Mouse (Mus musculus) midbrain, embryonic 12.5 days (tissue): ENCODE results near the gene Aprt. TPM values are rescaled to one million over a fixed set of nuclear protein-coding genes. Genes with fewer than 3 reads are reported as not detected.

Source experiments
- ATAC-seq: fragments of 200-750 bp; cut with Nextera tagmentation; 2 replicates; pipeline ENCODE4 v1.8.0; 2017; ENCODE audit warnings: low read depth, moderate TSS enrichment, moderate library complexity; ENCODE audit not compliant: low FRiP score
- H3K27ac ChIP-seq: fragments of 300-500 bp; sonication (generic); replicated peaks from 2 replicates; pipeline ENCODE4 v1.5.1; 2016; ENCODE audit warnings: mild to moderate bottlenecking
- H3K27me3 ChIP-seq: fragments of 300-500 bp; sonication (generic); 2 replicates; pipeline ENCODE4 v1.6.1; 2016; ENCODE audit warnings: mild to moderate bottlenecking
- H3K36me3 ChIP-seq: fragments of 300-500 bp; sonication (generic); 2 replicates; pipeline ENCODE4 v1.6.1; 2016
- H3K4me1 ChIP-seq: fragments of 300-500 bp; sonication (generic); 2 replicates; pipeline ENCODE4 v1.6.1; 2016
- H3K4me2 ChIP-seq: fragments of 300-500 bp; sonication (generic); replicated peaks from 2 replicates; pipeline ENCODE4 v1.6.1; 2016; ENCODE audit warnings: mild to moderate bottlenecking, moderate library complexity
- H3K4me3 ChIP-seq: fragments of 300-500 bp; sonication (generic); 2 replicates; pipeline ENCODE4 v1.5.1; 2016; ENCODE audit warnings: mild to moderate bottlenecking
- H3K9ac ChIP-seq: fragments of 300-500 bp; sonication (generic); replicated peaks from 2 replicates; pipeline ENCODE4 v1.6.1; 2016; ENCODE audit warnings: mild to moderate bottlenecking, moderate library complexity
- H3K9me3 ChIP-seq: fragments of 300-500 bp; sonication (generic); 2 replicates; pipeline ENCODE4 v1.6.1; 2016; ENCODE audit warnings: mild to moderate bottlenecking
- WGBS: fragments of 180-500 bp; shearing (Covaris S2); methylation state at CpG from one replicate; pipeline ENCODE4 v1.1.7; 2016; 5-methylcytosine and 5-hydroxymethylcytosine counted together
- polyA plus RNA-seq: library from polyadenylated mRNA; unstranded; fragments of >200 nt; fragmentation: Nextera tagmentation; extraction: Ambion mirVana; gene quantifications from 2 replicates; pipeline ENCODE4 v1.2.1, GENCODE M21; 2016

Aprt gene
- polyA plus RNA-seq, 1 experiment from 2014 or later = 157 TPM

DNA sequence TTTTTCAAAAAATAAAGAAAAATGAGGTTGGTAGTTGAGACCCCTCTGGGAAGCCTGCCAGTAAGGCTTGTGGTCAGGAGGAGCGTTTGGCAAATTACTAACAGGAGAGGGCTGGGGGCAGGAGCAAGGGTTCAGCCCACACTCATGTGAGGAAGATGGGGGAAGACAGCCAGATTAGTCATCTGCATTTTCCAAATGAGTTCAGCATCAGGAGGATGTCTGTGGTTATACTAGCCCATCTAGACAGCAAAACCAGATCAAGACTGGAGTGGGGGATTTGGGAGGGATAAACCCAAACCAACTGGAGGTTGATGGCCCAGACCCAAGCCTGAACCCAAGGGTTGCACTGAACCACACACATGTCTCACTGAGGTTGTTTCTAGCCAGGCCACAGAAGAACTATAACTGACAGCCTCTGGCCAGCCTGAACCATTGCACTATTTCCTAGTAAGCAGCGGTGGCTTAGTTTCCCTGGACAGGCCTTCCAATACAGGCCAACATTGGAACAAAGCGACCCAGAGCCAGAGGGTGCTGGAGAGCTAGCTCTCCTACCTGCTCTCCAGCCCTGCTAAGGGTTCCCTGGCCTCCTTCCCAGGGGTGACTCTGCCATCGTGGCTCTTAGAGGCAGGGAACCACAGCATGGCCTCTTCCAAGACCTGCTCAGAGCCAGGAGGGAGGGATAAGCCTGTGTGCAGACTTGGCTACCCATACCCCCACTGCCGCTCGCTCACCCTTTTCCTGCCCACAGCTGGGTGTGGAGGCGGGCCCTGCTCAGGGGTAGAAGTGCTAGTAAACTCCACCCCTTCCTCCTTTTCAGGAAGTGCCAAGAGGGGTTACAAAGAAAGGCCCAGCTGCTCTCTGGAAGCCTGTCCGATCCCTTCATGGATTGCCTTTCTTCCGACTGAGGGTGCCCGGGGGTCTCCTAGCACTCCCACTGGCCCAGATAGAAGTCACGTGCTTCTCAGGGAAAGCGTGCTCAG is 20.4 kb downstream of the Aprt start:
- H3K4me1 ChIP-seq = peaks cover 9% of the 10 kb centered on the region; the same call in 1 of the 2 replicates
- no peaks in the 10 kb centered on the region for H3K36me3 ChIP-seq
- H3K9me3 ChIP-seq = no peaks in the 10 kb centered on the region
- H3K4me3 ChIP-seq = no peak overlapping the region
- no peak for ATAC-seq
- no peak overlapping the region for H3K4me2 ChIP-seq
- H3K9ac ChIP-seq = no peak overlapping the region
- H3K27ac ChIP-seq = no peak overlapping the region
- H3K27me3 ChIP-seq = peaks cover 9% of the 10 kb centered on the region
- WGBS = 63% methylated on average over 12 of the region's 12 CpGs

GRCm38 (mm10) chr8:122554786-122555185 is 21.9 kb downstream of the Aprt start:
- Histone ChIP-seq H3K27ac (no peak overlapping the region), H3K9me3 (no peaks in the 10 kb centered on the region), H3K4me3 (no peak overlapping the region), H3K27me3 (peaks cover 24% of the 10 kb centered on the region), H3K4me2 (no peak overlapping the region), H3K9ac (no peak overlapping the region), H3K4me1 (peaks cover 18% of the 10 kb centered on the region), H3K36me3 (no peaks in the 10 kb centered on the region)
- WGBS = 82% methylated on average over 6 of the region's 6 CpGs
- ATAC-seq = no peak

DNA sequence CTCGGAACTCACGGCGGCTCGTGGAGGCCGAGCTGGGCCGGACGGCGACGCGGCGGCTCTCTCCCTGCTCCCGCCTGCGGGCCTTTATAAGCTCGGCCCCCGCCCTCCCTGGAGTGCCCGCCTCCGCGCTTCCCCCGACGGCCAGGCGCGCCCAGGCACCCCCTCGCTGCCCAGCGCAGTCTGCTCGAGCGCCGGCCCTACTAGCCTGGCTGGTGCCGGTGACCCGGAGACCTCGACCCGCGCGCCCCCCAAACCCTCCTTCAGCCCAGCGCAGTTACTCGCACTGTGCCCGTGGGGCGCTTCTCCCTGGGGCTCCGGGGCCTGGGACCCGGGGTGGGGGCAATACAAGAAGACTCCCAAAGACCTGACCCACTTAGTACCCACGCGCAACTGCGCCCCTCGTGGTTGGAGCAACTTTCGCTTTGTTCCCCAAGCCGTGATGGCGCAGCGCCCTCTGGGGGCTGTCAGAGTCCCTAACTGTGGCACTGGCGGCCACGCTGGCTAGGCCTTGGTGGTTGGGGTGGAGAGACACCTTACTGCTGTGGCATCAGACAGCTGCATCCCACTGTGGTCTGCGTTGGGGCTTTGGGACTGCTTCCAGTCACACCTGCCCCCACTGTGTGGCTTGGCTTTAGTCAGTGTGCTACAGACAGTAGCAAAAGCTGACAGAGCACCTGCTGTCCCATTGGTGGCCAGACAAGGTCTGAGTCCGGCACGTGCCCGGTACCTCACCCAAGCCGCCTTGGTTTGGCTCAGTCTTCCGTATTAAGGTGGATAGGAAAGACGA is 25.3 kb downstream of the Aprt start, which contains the start of gene Piezo1:
Gene Piezo1 (minus strand): TSS at position 65 of the 787 bp plus-strand sequence.
- ATAC-seq = no peak
- Histone ChIP-seq H3K36me3 (no peaks in the 10 kb centered on the region), H3K27ac (peak within 1 kb of the TSS; percentile 20), H3K9me3 (no peaks in the 10 kb centered on the region), H3K4me3 (peak within 1 kb of the TSS; percentile 53), H3K9ac (peak within 1 kb of the TSS; percentile 50), H3K4me1 (peaks cover 10% of the 10 kb centered on the region), H3K27me3 (peaks cover 45% of the 10 kb centered on the region), H3K4me2 (peak within 1 kb of the TSS; percentile 76)
- WGBS = 13% methylated on average over 50 of the region's 56 CpGs

DNA sequence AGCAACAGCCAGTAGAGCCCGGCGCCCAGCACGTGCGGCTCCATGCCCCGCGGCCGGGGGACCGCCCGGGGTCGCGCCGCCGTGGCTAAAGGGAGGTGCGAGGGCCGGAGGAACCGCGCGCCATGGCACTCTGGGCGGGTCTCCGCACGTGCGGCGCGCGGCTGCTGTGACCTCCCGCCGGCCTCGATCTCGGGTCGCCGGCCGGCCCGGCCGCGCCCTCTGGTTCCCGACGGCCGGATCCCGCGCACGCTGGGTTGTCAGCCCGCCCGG is 25.8 kb downstream of the Aprt start:
- Histone ChIP-seq H3K27ac (peak overlapping the region; percentile 20; the same call in 1 of the 2 replicates), H3K4me2 (peak overlapping the region; percentile 76), H3K9me3 (no peaks in the 10 kb centered on the region), H3K27me3 (peaks cover 45% of the 10 kb centered on the region), H3K9ac (peak overlapping the region; percentile 50), H3K4me3 (peak overlapping the region; percentile 53), H3K4me1 (peaks cover 10% of the 10 kb centered on the region), H3K36me3 (no peaks in the 10 kb centered on the region)
- no peak for ATAC-seq
- WGBS = 2% methylated on average over 41 of the region's 43 CpGs

GRCm38 (mm10) chr8:122550234-122550994 is 26.3 kb downstream of the Aprt start:
- no peaks in the 10 kb centered on the region for H3K9me3 ChIP-seq
- peaks cover 10% of the 10 kb centered on the region for H3K4me1 ChIP-seq
- WGBS = 4% methylated on average over 52 of the region's 52 CpGs
- peak overlapping the region; percentile 50 for H3K9ac ChIP-seq
- H3K27me3 ChIP-seq = peaks cover 45% of the 10 kb centered on the region
- peak overlapping the region; percentile 20 for H3K27ac ChIP-seq
- peak overlapping the region; percentile 76 for H3K4me2 ChIP-seq
- no peak for ATAC-seq
- peak overlapping the region; percentile 53 for H3K4me3 ChIP-seq
- no peaks in the 10 kb centered on the region for H3K36me3 ChIP-seq

DNA sequence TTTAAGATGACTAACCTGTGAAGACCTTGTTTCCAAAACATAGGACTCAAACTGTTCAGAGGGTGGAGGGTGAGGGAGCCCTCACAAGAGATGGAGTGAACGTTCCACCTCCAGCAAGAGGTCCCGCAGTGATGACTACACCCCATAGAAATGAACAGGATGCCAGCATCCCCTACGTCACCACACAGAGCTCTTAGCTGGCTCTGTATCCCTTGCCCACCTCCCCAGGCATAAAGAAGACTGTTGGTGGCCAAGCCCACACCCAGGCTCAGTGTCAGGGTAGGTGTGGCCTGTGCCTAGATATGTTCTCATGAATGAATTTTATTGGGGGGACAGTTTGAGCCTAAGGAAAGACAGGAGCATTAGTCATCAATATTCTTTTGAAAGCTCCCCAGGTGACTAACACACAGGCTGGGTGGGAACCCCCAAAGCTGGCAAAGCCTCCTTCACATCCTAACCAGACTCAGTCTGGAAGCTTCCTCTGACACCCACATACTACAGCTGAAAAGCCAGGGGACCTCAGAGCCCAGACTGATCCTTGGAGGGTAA is 27.7 kb downstream of the Aprt start:
- H3K9me3 ChIP-seq = no peaks in the 10 kb centered on the region

DNA sequence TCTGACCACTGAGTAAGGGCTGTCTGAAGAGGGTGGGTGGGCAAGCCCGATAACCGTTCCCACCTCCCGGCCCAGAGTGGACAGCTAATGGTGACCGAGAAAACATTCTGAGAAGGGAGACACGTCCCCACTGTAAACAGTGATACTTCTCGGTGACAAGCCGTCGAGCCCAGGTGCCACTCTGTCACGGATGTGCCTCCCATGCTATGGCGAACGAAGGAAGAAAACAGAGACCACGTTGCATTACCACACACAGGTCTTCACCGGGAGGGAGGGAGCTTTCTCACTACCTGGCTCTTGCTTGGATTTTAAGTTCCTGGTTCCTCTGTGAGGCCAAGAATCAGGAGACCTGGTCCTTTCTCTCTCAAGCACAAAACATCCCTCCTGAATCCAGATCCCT is 28.4 kb downstream of the Aprt start:
- H3K4me3 ChIP-seq = no peak overlapping the region
- peaks cover 10% of the 10 kb centered on the region for H3K4me1 ChIP-seq
- no peaks in the 10 kb centered on the region for H3K36me3 ChIP-seq
- 80% methylated on average over 13 of the region's 13 CpGs for WGBS
- H3K4me2 ChIP-seq = no peak overlapping the region
- H3K9me3 ChIP-seq = no peaks in the 10 kb centered on the region
- peaks cover 45% of the 10 kb centered on the region for H3K27me3 ChIP-seq
- ATAC-seq = no peak
- no peak overlapping the region for H3K9ac ChIP-seq
- H3K27ac ChIP-seq = no peak overlapping the region

More for the DNA sequence above, 27.7 kb downstream of the Aprt start:
- H3K9ac ChIP-seq = no peak overlapping the region
- peak overlapping the region; percentile 6 for H3K4me2 ChIP-seq
- WGBS = 84% methylated on average over 3 of the region's 3 CpGs
- H3K27me3 ChIP-seq = peaks cover 45% of the 10 kb centered on the region
- no peak overlapping the region for H3K4me3 ChIP-seq
- H3K4me1 ChIP-seq = peaks cover 10% of the 10 kb centered on the region
- H3K36me3 ChIP-seq = no peaks in the 10 kb centered on the region
- no peak overlapping the region for H3K27ac ChIP-seq
- ATAC-seq = no peak

GRCm38 (mm10) chr8:122547815-122548214 is 28.9 kb downstream of the Aprt start:
- 32% methylated on average over 5 of the region's 5 CpGs for WGBS

GRCm38 (mm10) chr8:122546811-122547453 is 29.8 kb downstream of the Aprt start:
- H3K36me3 ChIP-seq = no peaks in the 10 kb centered on the region
- ATAC-seq = no peak
- no peaks in the 10 kb centered on the region for H3K9me3 ChIP-seq
- H3K27ac ChIP-seq = no peak overlapping the region
- peaks cover 10% of the 10 kb centered on the region for H3K4me1 ChIP-seq
- no peak overlapping the region for H3K9ac ChIP-seq
- peaks cover 42% of the 10 kb centered on the region for H3K27me3 ChIP-seq
- no peak overlapping the region for H3K4me2 ChIP-seq
- H3K4me3 ChIP-seq = no peak overlapping the region
- WGBS = 71% methylated on average over 24 of the region's 24 CpGs

More at GRCm38 (mm10) chr8:122547815-122548214, 28.9 kb downstream of the Aprt start:
- Histone ChIP-seq H3K4me2 (no peak overlapping the region), H3K27me3 (peaks cover 45% of the 10 kb centered on the region), H3K27ac (no peak overlapping the region), H3K9me3 (no peaks in the 10 kb centered on the region), H3K4me3 (no peak overlapping the region), H3K36me3 (no peaks in the 10 kb centered on the region), H3K9ac (no peak overlapping the region), H3K4me1 (peaks cover 10% of the 10 kb centered on the region)
- no peak for ATAC-seq

- Histone ChIP-seq H3K27ac (no peak overlapping the region), H3K4me3 (no peak overlapping the region), H3K9ac (no peak overlapping the region), H3K36me3 (no peaks in the 10 kb centered on the region), H3K9me3 (no peaks in the 10 kb centered on the region), H3K4me1 (peaks cover 7% of the 10 kb centered on the region), H3K27me3 (peaks cover 35% of the 10 kb centered on the region), H3K4me2 (no peak overlapping the region)
- no peak for ATAC-seq
- WGBS = 88% methylated on average over 6 of the region's 7 CpGs
Observed at GRCm38 (mm10) chr8:122546066-122546755, 30.5 kb downstream of the Aprt start.
